Mouse (Mus musculus): Measurements from ENCODE around the gene Zfp94. TPM values are rescaled to one million over a fixed set of nuclear protein-coding genes. Genes with fewer than 3 reads are reported as not detected.
"Not testable (repeated sequence)": the region's sequence is repeated elsewhere in the genome, so short reads cannot be mapped to it uniquely, and the experiment has no call there.

Gene Zfp94
- polyA plus RNA-seq, 1 experiment from 2014 or later: 19.6 TPM

- no peak for DNase-seq (ENCODE audit: low spot score)
- ATAC-seq (ENCODE audit: low FRiP score): no peak
- Histone ChIP-seq H3K27me3 (ENCODE audit: control insufficient read depth, insufficient read depth, low read length) (no peaks in the 10 kb centered on the region), H3K4me3 (replicated peaks; ENCODE audit: low read length) (no peak overlapping the region), H3K4me2 (replicated peaks) (no peak overlapping the region), H3K27ac (no peak overlapping the region), H3K9me3 (ENCODE audit: control insufficient read depth, low read length) (no peaks in the 10 kb centered on the region), H3K4me1 (replicated peaks; ENCODE audit: control insufficient read depth, insufficient read depth, low read length) (no peaks in the 10 kb centered on the region), H3K36me3 (replicated peaks; ENCODE audit: control insufficient read depth, insufficient read depth) (peaks cover 54% of the 10 kb centered on the region), H3K9ac (no peak overlapping the region)
- WGBS: 87% methylated on average over 5 of the region's 5 CpGs
Measured at GRCm38 (mm10) chr7:24287670-24288069, 28.8 kb downstream of the Zfp94 start.

DNA sequence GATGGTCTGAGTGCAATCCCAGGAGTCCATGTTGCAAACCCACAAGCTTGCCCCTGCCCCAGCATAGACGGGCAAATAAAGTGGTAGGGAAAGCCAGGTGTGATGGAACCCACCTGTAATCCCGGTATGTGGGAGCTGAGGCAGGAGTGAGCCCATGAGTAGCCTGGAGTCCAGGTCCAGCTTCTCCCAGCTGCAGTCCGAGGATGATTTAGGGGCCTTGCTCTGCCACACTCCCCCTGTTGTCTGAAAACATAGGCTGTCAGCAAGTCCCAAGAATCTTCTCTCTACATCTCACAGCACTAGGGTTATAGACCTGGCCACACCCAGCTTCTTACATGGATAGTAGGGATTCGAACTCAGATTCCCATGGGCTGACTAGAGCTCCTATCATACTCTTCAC, 29.6 kb downstream of the Zfp94 start:
- H3K27me3 ChIP-seq (ENCODE audit: control insufficient read depth, insufficient read depth, low read length): no peaks in the 10 kb centered on the region
- 87% methylated on average over 4 of the region's 4 CpGs for WGBS
- no peak overlapping the region for H3K4me2 ChIP-seq (replicated peaks)
- no peak overlapping the region for H3K4me3 ChIP-seq (replicated peaks; ENCODE audit: low read length)
- ATAC-seq (ENCODE audit: low FRiP score): no peak
- H3K9me3 ChIP-seq (ENCODE audit: control insufficient read depth, low read length): no peaks in the 10 kb centered on the region
- DNase-seq (ENCODE audit: low spot score): no peak
- no peak overlapping the region for H3K27ac ChIP-seq
- H3K9ac ChIP-seq: no peak overlapping the region
- H3K4me1 ChIP-seq (replicated peaks; ENCODE audit: control insufficient read depth, insufficient read depth, low read length): no peaks in the 10 kb centered on the region
- H3K36me3 ChIP-seq (replicated peaks; ENCODE audit: control insufficient read depth, insufficient read depth): peaks cover 47% of the 10 kb centered on the region

DNA sequence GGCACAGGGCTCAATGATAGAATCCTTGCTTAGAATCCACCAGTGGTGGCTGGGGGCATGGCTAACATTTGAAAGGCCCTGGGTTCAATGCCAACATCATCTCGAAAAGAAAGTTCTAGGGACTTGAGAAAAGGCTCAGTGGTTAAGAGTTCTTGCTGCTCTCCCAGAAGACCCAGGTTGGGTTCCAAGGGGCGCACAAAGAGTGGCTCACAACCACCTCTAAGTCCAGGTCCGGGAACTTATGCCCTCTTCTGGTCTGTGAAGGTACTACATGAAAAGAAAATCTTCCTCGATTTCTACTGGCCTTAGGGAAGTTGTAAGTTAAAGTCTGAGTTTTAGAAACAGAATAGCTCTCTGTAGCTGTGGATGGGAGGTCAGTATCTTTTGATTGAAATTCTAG, 30.4 kb downstream of the Zfp94 start:
- H3K4me3 ChIP-seq (replicated peaks; ENCODE audit: low read length): no peak overlapping the region
- H3K9me3 ChIP-seq (ENCODE audit: control insufficient read depth, low read length): no peaks in the 10 kb centered on the region
- H3K27ac ChIP-seq: no peak overlapping the region
- 56% methylated on average over 4 of the region's 4 CpGs for WGBS
- no peaks in the 10 kb centered on the region for H3K27me3 ChIP-seq (ENCODE audit: control insufficient read depth, insufficient read depth, low read length)
- H3K36me3 ChIP-seq (replicated peaks; ENCODE audit: control insufficient read depth, insufficient read depth): peaks cover 38% of the 10 kb centered on the region
- H3K4me2 ChIP-seq (replicated peaks): no peak overlapping the region
- H3K4me1 ChIP-seq (replicated peaks; ENCODE audit: control insufficient read depth, insufficient read depth, low read length): no peaks in the 10 kb centered on the region
- DNase-seq (ENCODE audit: low spot score): no peak
- no peak overlapping the region for H3K9ac ChIP-seq
- ATAC-seq (ENCODE audit: low FRiP score): no peak

DNA sequence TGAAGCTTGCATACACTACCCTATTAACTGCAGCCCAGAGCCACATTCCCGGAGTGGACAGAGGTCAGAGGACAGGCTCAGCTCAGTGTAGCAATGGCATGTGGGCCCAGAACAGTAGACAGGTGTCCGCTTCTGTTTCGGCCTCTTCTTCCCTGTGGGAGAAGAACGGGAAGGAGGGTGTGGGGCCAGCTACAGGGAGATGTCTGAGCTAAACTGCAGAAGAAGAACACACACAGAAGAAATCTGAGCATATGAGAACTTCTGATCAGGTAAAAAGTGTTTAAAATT, 35.7 kb downstream of the Zfp94 start:
- H3K4me1 ChIP-seq (replicated peaks; ENCODE audit: control insufficient read depth, insufficient read depth, low read length): no peaks in the 10 kb centered on the region
- H3K36me3 ChIP-seq (replicated peaks; ENCODE audit: control insufficient read depth, insufficient read depth): peaks cover 7% of the 10 kb centered on the region
- H3K27ac ChIP-seq: no peak overlapping the region
- H3K9me3 ChIP-seq (ENCODE audit: control insufficient read depth, low read length): no peaks in the 10 kb centered on the region
- no peak for ATAC-seq (ENCODE audit: low FRiP score)
- no peaks in the 10 kb centered on the region for H3K27me3 ChIP-seq (ENCODE audit: control insufficient read depth, insufficient read depth, low read length)
- no peak overlapping the region for H3K9ac ChIP-seq
- no peak for DNase-seq (ENCODE audit: low spot score)
- no peak overlapping the region for H3K4me2 ChIP-seq (replicated peaks)
- H3K4me3 ChIP-seq (replicated peaks; ENCODE audit: low read length): no peak overlapping the region
- 66% methylated on average over 4 of the region's 4 CpGs for WGBS

- no peak overlapping the region for H3K27ac ChIP-seq
- no peak overlapping the region for H3K9ac ChIP-seq
- no peak overlapping the region for H3K4me2 ChIP-seq (replicated peaks)
- H3K27me3 ChIP-seq (ENCODE audit: control insufficient read depth, insufficient read depth, low read length): no peaks in the 10 kb centered on the region
- no peaks in the 10 kb centered on the region for H3K9me3 ChIP-seq (ENCODE audit: control insufficient read depth, low read length)
- DNase-seq (ENCODE audit: low spot score) (no peak), ATAC-seq (ENCODE audit: low FRiP score) (no peak)
- WGBS: 65% methylated on average over 10 of the region's 10 CpGs
- H3K4me3 ChIP-seq (replicated peaks; ENCODE audit: low read length): no peak overlapping the region
- H3K4me1 ChIP-seq (replicated peaks; ENCODE audit: control insufficient read depth, insufficient read depth, low read length): no peaks in the 10 kb centered on the region
- peaks cover 10% of the 10 kb centered on the region for H3K36me3 ChIP-seq (replicated peaks; ENCODE audit: control insufficient read depth, insufficient read depth)
Measured at GRCm38 (mm10) chr7:24280031-24280857, 36.2 kb downstream of the Zfp94 start.

DNA sequence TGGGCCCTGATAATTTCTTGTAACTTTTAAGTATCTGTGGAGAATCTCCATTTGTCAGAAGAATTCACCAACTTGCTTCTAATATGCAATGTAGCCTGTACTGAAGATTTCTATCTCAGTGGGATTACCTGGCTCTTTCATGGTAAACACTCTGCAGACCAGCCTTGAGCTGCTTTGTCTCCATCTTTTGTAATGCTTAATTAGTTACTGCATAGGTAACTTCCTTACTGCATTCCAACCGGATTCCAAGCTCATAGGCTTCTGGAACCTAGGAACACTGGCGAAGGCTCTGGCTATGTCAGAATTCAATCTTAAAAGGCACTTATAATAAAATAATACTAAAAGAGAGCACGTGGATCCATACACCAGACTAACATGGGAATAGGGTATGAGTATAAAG, 37.7 kb downstream of the Zfp94 start:
- H3K4me1 ChIP-seq (replicated peaks; ENCODE audit: control insufficient read depth, insufficient read depth, low read length); H3K4me2 ChIP-seq (replicated peaks); H3K27ac ChIP-seq; H3K27me3 ChIP-seq (ENCODE audit: control insufficient read depth, insufficient read depth, low read length); H3K9ac ChIP-seq; H3K9me3 ChIP-seq (ENCODE audit: control insufficient read depth, low read length); ATAC-seq (ENCODE audit: low FRiP score); H3K4me3 ChIP-seq (replicated peaks; ENCODE audit: low read length); DNase-seq (ENCODE audit: low spot score): not testable (repeated sequence)
- peaks cover 25% of the 10 kb centered on the region for H3K36me3 ChIP-seq (replicated peaks; ENCODE audit: control insufficient read depth, insufficient read depth)
- WGBS: 89% methylated on average over 3 of the region's 3 CpGs

DNA sequence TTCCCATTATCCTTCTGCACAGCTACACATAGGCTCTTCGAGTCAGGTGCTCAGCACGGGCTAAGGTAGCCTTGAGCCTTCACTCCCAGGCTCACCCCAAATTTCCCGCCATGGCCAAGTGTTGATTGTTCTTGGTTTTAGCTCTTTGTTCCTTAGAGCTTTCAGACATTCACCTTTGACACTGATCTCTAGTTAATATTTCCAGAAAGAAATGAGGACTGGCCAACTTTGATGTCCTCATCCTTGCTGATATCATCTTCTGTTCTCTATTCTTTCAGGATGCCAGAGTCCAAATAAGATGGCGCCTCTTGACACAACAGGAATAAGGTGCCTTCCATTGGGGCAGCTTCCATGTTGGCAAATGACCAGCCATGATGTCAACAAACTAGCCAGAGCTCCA, 42.0 kb downstream of the Zfp94 start:
- H3K9me3 ChIP-seq (ENCODE audit: control insufficient read depth, low read length): no peaks in the 10 kb centered on the region
- peaks cover 29% of the 10 kb centered on the region for H3K36me3 ChIP-seq (replicated peaks; ENCODE audit: control insufficient read depth, insufficient read depth)
- H3K4me2 ChIP-seq (replicated peaks): no peak overlapping the region
- no peak for DNase-seq (ENCODE audit: low spot score)
- no peak overlapping the region for H3K27ac ChIP-seq
- ATAC-seq (ENCODE audit: low FRiP score): no peak
- H3K4me1 ChIP-seq (replicated peaks; ENCODE audit: control insufficient read depth, insufficient read depth, low read length): peaks cover 5% of the 10 kb centered on the region
- no peak overlapping the region for H3K9ac ChIP-seq
- no peaks in the 10 kb centered on the region for H3K27me3 ChIP-seq (ENCODE audit: control insufficient read depth, insufficient read depth, low read length)
- no peak overlapping the region for H3K4me3 ChIP-seq (replicated peaks; ENCODE audit: low read length)
- WGBS: 91% methylated on average over 4 of the region's 4 CpGs

DNA sequence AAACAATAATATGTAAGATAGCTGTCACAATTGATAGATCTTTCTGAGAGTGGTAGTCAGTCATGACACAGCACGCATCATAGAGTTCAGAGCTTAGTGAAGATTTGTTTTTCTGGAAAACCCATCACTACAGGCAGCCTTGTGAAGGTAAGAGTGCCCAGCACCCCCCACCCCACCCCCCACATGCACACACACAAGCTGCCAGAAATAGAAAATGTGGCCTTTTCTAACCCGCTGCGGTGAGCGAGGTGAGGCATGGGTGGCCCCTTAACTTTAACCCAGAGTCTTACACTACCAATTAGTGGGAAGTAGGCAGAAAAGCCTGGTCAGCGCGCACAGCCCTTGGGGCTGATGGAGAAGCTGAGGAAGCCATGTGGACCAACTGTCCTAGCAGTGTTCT, 45.3 kb downstream of the Zfp94 start:
- peaks cover 5% of the 10 kb centered on the region for H3K4me1 ChIP-seq (replicated peaks; ENCODE audit: control insufficient read depth, insufficient read depth, low read length)
- WGBS: 95% methylated on average over 6 of the region's 6 CpGs
- H3K27me3 ChIP-seq (ENCODE audit: control insufficient read depth, insufficient read depth, low read length): no peaks in the 10 kb centered on the region
- H3K4me2 ChIP-seq (replicated peaks): no peak overlapping the region
- ATAC-seq (ENCODE audit: low FRiP score) (no peak), DNase-seq (ENCODE audit: low spot score) (no peak)
- peaks cover 25% of the 10 kb centered on the region for H3K36me3 ChIP-seq (replicated peaks; ENCODE audit: control insufficient read depth, insufficient read depth)
- H3K9ac ChIP-seq: no peak overlapping the region
- H3K9me3 ChIP-seq (ENCODE audit: control insufficient read depth, low read length): no peaks in the 10 kb centered on the region
- no peak overlapping the region for H3K27ac ChIP-seq
- H3K4me3 ChIP-seq (replicated peaks; ENCODE audit: low read length): no peak overlapping the region

DNA sequence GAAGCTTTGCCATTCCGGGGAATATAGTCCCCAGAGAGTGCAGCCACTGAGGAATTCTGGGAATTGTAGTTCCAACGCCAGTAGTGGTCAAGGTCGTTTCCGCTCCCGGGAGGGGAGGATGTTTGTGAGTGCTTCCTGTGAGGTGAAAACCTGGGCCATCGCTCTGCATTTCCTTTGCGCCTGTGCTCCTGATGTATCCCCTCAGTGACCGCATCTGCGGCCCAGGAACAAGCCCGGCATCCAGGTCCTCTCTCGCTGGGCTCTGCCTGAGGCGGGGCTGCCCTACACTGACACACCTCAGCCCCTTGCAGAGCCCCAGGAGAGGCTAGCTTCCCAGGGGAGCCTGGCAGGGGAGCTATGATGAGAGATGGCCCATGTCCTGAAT, 46.2 kb downstream of the Zfp94 start, which contains the start of gene Zfp93:
Zfp93 (plus strand) TSS at position 133 of the 385 bp plus-strand sequence.
- Histone ChIP-seq H3K27me3 (ENCODE audit: control insufficient read depth, insufficient read depth, low read length) (no peaks in the 10 kb centered on the region), H3K27ac (peak within 1 kb of the TSS; percentile 81), H3K9ac (peak within 1 kb of the TSS; percentile 81), H3K36me3 (replicated peaks; ENCODE audit: control insufficient read depth, insufficient read depth) (peaks cover 19% of the 10 kb centered on the region), H3K4me1 (replicated peaks; ENCODE audit: control insufficient read depth, insufficient read depth, low read length) (peaks cover 5% of the 10 kb centered on the region), H3K4me3 (replicated peaks; ENCODE audit: low read length) (peak within 1 kb of the TSS; percentile 65), H3K9me3 (ENCODE audit: control insufficient read depth, low read length) (no peaks in the 10 kb centered on the region), H3K4me2 (replicated peaks) (peak within 1 kb of the TSS; percentile 74)
- WGBS: 0% methylated on average over 12 of the region's 12 CpGs
- DNase-seq (ENCODE audit: low spot score) (peak; percentile 89), ATAC-seq (ENCODE audit: low FRiP score) (peak; percentile 92)
